Comparison of ENCODE assay signal across 12 mouse cellular contexts in genomic region chr7:49055273-49055672, GRCm38 (mm10).
DNase-seq lines count a peak whose midpoint lies in the region; ATAC-seq lines count a peak whose summit lies in the region.
"Had no signal": no experiment of that assay in that cellular context is flagged by ENCODE, and none has a peak within 500 bp of the region (broad histone marks: within the 10 kb centered on the region; RNA-seq: fewer than 3 reads in every experiment).

No protein-coding gene starts in this region.

- H3K4me3 ChIP-seq in forebrain, embryonic 13.5 days: no peak overlapping the region
- H3K4me3 ChIP-seq in forebrain, embryonic 10.5 days: no peak overlapping the region
- H3K4me3 ChIP-seq in neural tube, embryonic 14.5 days (ENCODE audit: low read depth, low read length): no peak overlapping the region
- no peak overlapping the region for H3K4me3 ChIP-seq in heart, embryonic 15.5 days
- no peak overlapping the region for H3K4me3 ChIP-seq in midbrain, embryonic 14.5 days (replicated peaks; ENCODE audit: low read depth, low read length)
- H3K4me3 ChIP-seq in liver, embryonic 11.5 days (ENCODE audit: low read depth, low read length): no peak overlapping the region
- H3K4me3 ChIP-seq: limb, embryonic 15.5 days; neural tube, embryonic 12.5 days had no signal

- no peaks in the 10 kb centered on the region for H3K9me3 ChIP-seq in forebrain, embryonic 13.5 days (replicated peaks)
- H3K9me3 ChIP-seq in forebrain, embryonic 10.5 days: no peaks in the 10 kb centered on the region
- no peaks in the 10 kb centered on the region for H3K9me3 ChIP-seq in neural tube, embryonic 14.5 days (ENCODE audit: control insufficient read depth, low read length)
- no peaks in the 10 kb centered on the region for H3K9me3 ChIP-seq in heart, embryonic 15.5 days (replicated peaks)
- no peaks in the 10 kb centered on the region for H3K9me3 ChIP-seq in midbrain, embryonic 14.5 days (ENCODE audit: control insufficient read depth, low read length)
- no peaks in the 10 kb centered on the region for H3K9me3 ChIP-seq in liver, embryonic 11.5 days (ENCODE audit: control insufficient read depth, low read length)
- H3K9me3 ChIP-seq: limb, embryonic 15.5 days; neural tube, embryonic 12.5 days had no signal

- ATAC-seq in forebrain, embryonic 13.5 days: peak; percentile 62
- peak; percentile 25; the same call in 1 of the 2 replicates for ATAC-seq in neural tube, embryonic 14.5 days (ENCODE audit: low read depth)
- ATAC-seq in heart, embryonic 15.5 days (replicated peaks; ENCODE audit: insufficient number of reproducible peaks, insufficient read depth, low FRiP score, low read depth): peak; percentile 84
- peak; percentile 53 for ATAC-seq in midbrain, embryonic 14.5 days (ENCODE audit: low FRiP score, low TSS enrichment)
- ATAC-seq in liver, embryonic 11.5 days (replicated peaks; ENCODE audit: low FRiP score): no peak
- ATAC-seq: inflammation-experienced regulatory T-cells, adult 6 months had no signal

- no peaks in the 10 kb centered on the region for H3K36me3 ChIP-seq in forebrain, embryonic 13.5 days (ENCODE audit: poor library complexity, severe bottlenecking)
- no peaks in the 10 kb centered on the region for H3K36me3 ChIP-seq in forebrain, embryonic 10.5 days (replicated peaks)
- no peaks in the 10 kb centered on the region for H3K36me3 ChIP-seq in neural tube, embryonic 14.5 days (ENCODE audit: control insufficient read depth, insufficient read depth, low read length)
- H3K36me3 ChIP-seq in heart, embryonic 15.5 days: no peaks in the 10 kb centered on the region
- no peaks in the 10 kb centered on the region for H3K36me3 ChIP-seq in midbrain, embryonic 14.5 days (ENCODE audit: control insufficient read depth, insufficient read depth, low read length)
- no peaks in the 10 kb centered on the region for H3K36me3 ChIP-seq in liver, embryonic 11.5 days (ENCODE audit: control insufficient read depth, insufficient read depth, low read length)
- H3K36me3 ChIP-seq: limb, embryonic 15.5 days; neural tube, embryonic 12.5 days had no signal

- H3K27ac ChIP-seq in forebrain, embryonic 13.5 days: no peak overlapping the region
- H3K27ac ChIP-seq in forebrain, embryonic 10.5 days: no peak overlapping the region
- no peak overlapping the region for H3K27ac ChIP-seq in neural tube, embryonic 14.5 days (ENCODE audit: low read depth, low read length)
- H3K27ac ChIP-seq in heart, embryonic 15.5 days: peak overlapping the region; percentile 28; the same call in 1 of the 2 replicates
- H3K27ac ChIP-seq in midbrain, embryonic 14.5 days (replicated peaks; ENCODE audit: low read depth, low read length): no peak overlapping the region
- no peak overlapping the region for H3K27ac ChIP-seq in liver, embryonic 11.5 days (ENCODE audit: low read depth, low read length)
- H3K27ac ChIP-seq: limb, embryonic 15.5 days; neural tube, embryonic 12.5 days had no signal

- no peak for DNase-seq in forebrain, embryonic 10.5 days (ENCODE audit: extremely low spot score, low spot score)
- DNase-seq in neural tube, embryonic 10.5 days (ENCODE audit: extremely low spot score, low spot score): no peak
- peak; percentile 58 for DNase-seq in midbrain, embryonic 14.5 days
- DNase-seq in liver, embryonic 11.5 days (ENCODE audit: low spot score): no peak
- DNase-seq in layer of hippocampus, adult 8-10 months (ENCODE audit: low spot score in 2 of 2): no peak
- DNase-seq: thymus, postnatal 36 days had no signal

- WGBS in forebrain, embryonic 13.5 days: 65% methylated on average over 10 of the region's 10 CpGs
- 86% methylated on average over 10 of the region's 10 CpGs for WGBS in forebrain, embryonic 10.5 days
- 55% methylated on average over 10 of the region's 10 CpGs for WGBS in neural tube, embryonic 14.5 days
- 51% methylated on average over 10 of the region's 10 CpGs for WGBS in heart, embryonic 15.5 days
- 62% methylated on average over 10 of the region's 10 CpGs for WGBS in midbrain, embryonic 14.5 days
- 77% methylated on average over 10 of the region's 10 CpGs for WGBS in liver, embryonic 11.5 days

- 0 out of 2 replicates have a peak overlapping the region, but pooled peaks have one; percentile 6 for H3K9ac ChIP-seq in forebrain, embryonic 13.5 days
- H3K9ac ChIP-seq in neural tube, embryonic 14.5 days (replicated peaks; ENCODE audit: low read depth, low read length): no peak overlapping the region
- H3K9ac ChIP-seq in heart, embryonic 15.5 days: no peak overlapping the region
- no peak overlapping the region for H3K9ac ChIP-seq in midbrain, embryonic 14.5 days (replicated peaks; ENCODE audit: low read length)
- no peak overlapping the region for H3K9ac ChIP-seq in liver, embryonic 11.5 days (ENCODE audit: low read depth, low read length)
- H3K9ac ChIP-seq: limb, embryonic 15.5 days; neural tube, embryonic 12.5 days had no signal

- H3K27me3 ChIP-seq in forebrain, embryonic 13.5 days: peaks cover 15% of the 10 kb centered on the region
- peaks cover 62% of the 10 kb centered on the region for H3K27me3 ChIP-seq in forebrain, embryonic 10.5 days (ENCODE audit: poor library complexity, severe bottlenecking)
- H3K27me3 ChIP-seq in neural tube, embryonic 14.5 days (ENCODE audit: control insufficient read depth, insufficient read depth, low read length): no peaks in the 10 kb centered on the region
- no peaks in the 10 kb centered on the region for H3K27me3 ChIP-seq in heart, embryonic 15.5 days
- no peaks in the 10 kb centered on the region for H3K27me3 ChIP-seq in midbrain, embryonic 14.5 days (ENCODE audit: control insufficient read depth, insufficient read depth, low read length)
- no peaks in the 10 kb centered on the region for H3K27me3 ChIP-seq in liver, embryonic 11.5 days (replicated peaks; ENCODE audit: control insufficient read depth, insufficient read depth, low read length)
- H3K27me3 ChIP-seq: limb, embryonic 15.5 days; neural tube, embryonic 12.5 days had no signal

- no peak overlapping the region for H3K4me2 ChIP-seq in forebrain, embryonic 13.5 days
- no peak overlapping the region for H3K4me2 ChIP-seq in neural tube, embryonic 14.5 days (ENCODE audit: low read depth, low read length)
- no peak overlapping the region for H3K4me2 ChIP-seq in heart, embryonic 15.5 days
- no peak overlapping the region for H3K4me2 ChIP-seq in midbrain, embryonic 14.5 days (ENCODE audit: low read length)
- no peak overlapping the region for H3K4me2 ChIP-seq in liver, embryonic 11.5 days
- H3K4me2 ChIP-seq: limb, embryonic 15.5 days; neural tube, embryonic 12.5 days had no signal

- H3K4me1 ChIP-seq in forebrain, embryonic 13.5 days: peaks cover 16% of the 10 kb centered on the region
- H3K4me1 ChIP-seq in forebrain, embryonic 10.5 days: peaks cover 25% of the 10 kb centered on the region
- H3K4me1 ChIP-seq in neural tube, embryonic 14.5 days (ENCODE audit: control insufficient read depth, insufficient read depth, low read length): peaks cover 14% of the 10 kb centered on the region; the same call in 1 of the 2 replicates
- peaks cover 7% of the 10 kb centered on the region for H3K4me1 ChIP-seq in heart, embryonic 15.5 days (replicated peaks)
- H3K4me1 ChIP-seq in midbrain, embryonic 14.5 days (ENCODE audit: control insufficient read depth, insufficient read depth, low read length): peaks cover 21% of the 10 kb centered on the region
- no peaks in the 10 kb centered on the region for H3K4me1 ChIP-seq in liver, embryonic 11.5 days (replicated peaks; ENCODE audit: control insufficient read depth, insufficient read depth, low read length)
